13 mouse cellular contexts compared by ENCODE assay signal in genomic region chr10:95031371-95031770, GRCm38 (mm10).
"Had no signal": no experiment of that assay in that cellular context is flagged by ENCODE, and none has a peak within 500 bp of the region (broad histone marks: within the 10 kb centered on the region; RNA-seq: fewer than 3 reads in every experiment).

No protein-coding gene starts in this region.

- DNase-seq: lung, adult 18-20 months; lung, embryonic 14.5 days; lung, postnatal 10 days; lung, postnatal 4 days; midbrain, embryonic 14.5 days; retina, postnatal 1 day; right cerebral cortex, adult 18-20 months; right cerebral cortex, postnatal 25 days; right cerebral cortex, postnatal 4 days; spleen, adult 18-20 months; thymus, adult 18-20 months; thymus, postnatal 14 days; thymus, postnatal 36 days had no signal
